Mouse (Mus musculus): ENCODE measurements around the gene Batf2.
A peak's percentile ranks its signal among the peaks of the same experiment; 100 is the strongest.
"Not testable (repeated sequence)": the region's sequence is repeated elsewhere in the genome, so short reads cannot be mapped to it uniquely, and the experiment has no call there.

Batf2 gene

GRCm38 (mm10) chr19:6132171-6132827 is 8.5 kb upstream of the Batf2 start:
- no peak for DNase-seq

DNA sequence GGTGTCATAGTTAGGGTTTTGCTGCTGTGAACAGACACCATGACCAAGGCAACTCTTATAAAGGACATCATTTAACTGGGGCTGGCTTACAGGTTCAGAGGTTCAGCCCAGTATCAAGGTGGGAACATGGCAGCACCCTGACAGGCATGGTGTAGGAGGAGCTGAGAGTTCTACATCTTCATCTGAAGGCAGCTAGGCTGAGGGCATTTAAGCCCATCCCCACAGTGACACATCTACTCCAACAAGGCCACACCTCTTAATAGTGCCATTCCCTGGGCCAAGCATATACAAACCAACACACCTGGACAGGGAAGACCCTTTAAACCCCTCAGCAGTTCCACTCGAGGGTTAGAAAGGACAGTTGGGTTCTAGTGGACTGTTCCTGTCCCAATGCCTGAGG is 7.6 kb upstream of the Batf2 start:
- DNase-seq, result not testable (repeated sequence)

- no peak for DNase-seq
These were observed 4.4 kb upstream of the Batf2 start for GRCm38 (mm10) chr19:6136397-6136796.

DNA sequence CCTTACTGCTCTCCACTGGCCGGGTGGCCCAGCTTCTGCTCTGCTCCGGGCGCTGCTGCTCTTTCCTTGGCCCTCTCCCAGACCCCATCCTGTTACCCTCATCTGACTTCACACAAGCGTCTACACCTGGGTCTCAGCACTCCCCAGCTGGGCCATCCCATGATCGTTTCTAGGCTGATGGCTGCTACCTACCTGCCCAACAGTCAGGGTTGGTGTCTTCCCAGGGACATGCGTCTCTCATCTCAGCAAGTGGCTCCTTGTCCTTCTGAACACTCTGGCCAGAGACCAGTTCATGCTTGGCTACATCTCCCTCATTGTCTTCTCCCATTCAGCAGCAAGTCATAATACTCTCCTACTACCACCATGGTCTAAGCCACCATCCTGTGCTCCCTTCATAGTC is 1.1 kb upstream of the Batf2 start:
- DNase-seq, result no peak

DNA sequence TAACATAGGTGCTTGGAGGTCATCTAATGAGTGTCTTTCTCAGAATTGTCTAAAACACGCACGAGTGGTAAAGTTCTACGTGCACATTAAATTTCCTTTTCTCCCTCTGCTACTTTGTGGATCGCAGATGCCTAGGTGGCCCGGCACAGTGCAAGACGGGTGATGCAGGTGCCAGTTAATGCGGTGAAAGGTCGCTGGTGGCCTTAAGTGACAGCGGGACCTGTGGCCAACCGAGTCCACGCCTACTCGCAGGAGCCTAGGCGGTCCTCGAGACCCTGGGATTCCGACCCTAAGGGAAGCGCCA is 457 bp upstream of the Batf2 start:
- DNase-seq, result no peak

DNA sequence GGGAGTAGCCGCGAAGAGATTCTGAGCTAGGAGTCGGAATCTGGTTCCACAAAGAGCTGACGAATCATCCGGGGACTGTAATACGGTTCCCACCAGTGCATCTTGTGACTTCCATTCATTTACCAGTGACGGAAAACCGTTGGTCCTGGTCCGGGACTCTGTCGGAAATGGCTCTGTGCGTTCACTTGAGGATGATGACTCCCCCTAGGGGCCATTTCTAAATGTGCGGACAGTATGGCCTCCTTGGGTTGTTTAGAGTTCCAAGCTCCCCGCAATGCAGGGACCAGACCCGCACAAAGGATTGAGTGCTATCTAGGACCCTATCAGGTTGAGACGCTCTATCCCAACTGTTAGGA is 589 bp downstream of the Batf2 start, which contains the start of gene Arl2:
TSS of gene Arl2 (minus strand) at position 155 of the 356 bp plus-strand sequence.
- DNase-seq, result peak; percentile 37 to 64

DNA sequence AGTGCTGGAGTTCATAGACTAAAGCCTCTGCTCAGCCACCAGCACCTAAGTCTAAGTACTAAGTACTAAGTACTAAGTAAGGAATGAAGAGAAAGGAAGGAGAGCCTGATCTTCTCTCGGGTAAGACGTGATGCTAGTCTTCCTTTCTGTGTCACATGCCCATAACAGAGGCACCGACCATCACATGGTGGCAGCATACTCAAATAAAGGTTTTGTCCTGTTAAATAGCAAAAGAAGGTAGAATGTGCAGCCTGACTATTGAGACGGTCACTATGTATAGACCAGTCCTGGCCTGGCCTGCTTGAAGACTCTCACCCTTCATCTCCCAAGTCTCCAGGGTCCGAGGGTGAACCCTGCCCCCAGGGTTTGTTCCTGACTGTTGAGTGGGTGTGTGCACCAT is 4.1 kb downstream of the Batf2 start:
- DNase-seq, result no peak

GRCm38 (mm10) chr19:6155174-6155573 is 14.4 kb downstream of the Batf2 start:
- DNase-seq, result no peak

DNA sequence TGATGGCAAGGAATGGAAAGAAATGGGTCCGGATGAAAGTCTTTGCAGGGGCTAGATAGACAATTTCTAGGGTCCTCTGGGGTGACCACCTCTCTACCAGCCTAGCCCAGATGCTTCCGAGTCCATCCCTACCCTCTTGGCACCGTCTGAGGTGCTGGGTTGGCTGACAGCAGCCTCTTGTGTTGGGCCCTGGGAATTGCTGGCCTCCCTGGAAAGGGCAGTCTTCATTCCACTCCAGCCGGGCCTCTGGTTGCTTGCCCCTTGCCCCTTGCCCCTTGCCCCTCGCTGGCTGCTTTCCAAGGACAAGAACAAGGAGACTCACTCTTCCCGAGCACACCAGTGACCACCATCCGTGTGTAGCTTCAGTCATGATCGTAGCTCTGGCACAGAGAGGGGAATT is 15.6 kb downstream of the Batf2 start:
- no peak for DNase-seq

GRCm38 (mm10) chr19:6157220-6157619 is 16.4 kb downstream of the Batf2 start:
- DNase-seq, result no peak

- DNase-seq, result no peak
These were observed 23.2 kb downstream of the Batf2 start for GRCm38 (mm10) chr19:6163872-6164547.

GRCm38 (mm10) chr19:6166750-6167149 is 26.0 kb downstream of the Batf2 start:
- DNase-seq, result no peak

- DNase-seq, result no peak
These were observed 30.4 kb downstream of the Batf2 start for GRCm38 (mm10) chr19:6171215-6171614.

GRCm38 (mm10) chr19:6174771-6175170 is 34.0 kb downstream of the Batf2 start:
- DNase-seq, result no peak

DNA sequence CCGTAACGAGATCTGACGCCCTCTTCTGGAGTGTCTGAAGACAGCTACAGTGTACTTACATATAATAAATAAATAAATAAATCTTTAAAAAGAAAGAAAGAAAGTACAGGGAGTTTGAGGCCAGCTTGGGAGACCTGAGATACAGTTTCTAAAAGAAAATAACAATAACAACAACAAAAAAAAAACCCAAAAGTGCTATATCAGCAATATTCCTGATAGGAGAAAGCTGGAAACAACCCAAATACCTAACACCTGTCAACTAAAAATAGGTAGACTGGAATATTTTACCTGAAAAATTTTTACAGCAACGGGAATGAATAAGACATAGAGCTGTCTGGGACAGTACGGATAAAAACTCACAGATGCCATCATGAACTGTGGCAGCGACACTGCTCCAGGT is 38.0 kb downstream of the Batf2 start:
- DNase-seq, result no peak

DNA sequence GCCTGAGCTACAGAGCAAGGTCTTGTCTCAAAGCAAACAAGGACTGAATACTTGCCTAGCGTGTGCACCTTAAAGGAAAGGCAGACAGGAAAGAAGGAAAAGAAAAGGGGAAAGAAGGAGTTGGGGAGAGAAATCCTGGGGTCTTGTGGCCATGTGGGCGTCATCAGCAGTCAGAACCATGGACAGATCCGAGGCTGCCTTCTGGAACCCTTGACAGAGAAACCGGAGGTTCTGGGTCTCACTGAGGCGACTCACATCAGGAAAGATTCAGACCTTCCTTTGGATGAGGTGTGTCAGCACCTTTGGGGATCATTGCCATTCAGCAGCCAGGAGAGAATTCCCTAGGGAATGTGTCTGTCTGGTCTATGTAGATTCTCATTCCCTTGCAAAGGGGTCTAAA is 40.8 kb downstream of the Batf2 start:
- DNase-seq, result no peak

- DNase-seq, result no peak
These were observed 41.8 kb downstream of the Batf2 start for GRCm38 (mm10) chr19:6182534-6182933.

- DNase-seq, result no peak
These were observed 43.3 kb downstream of the Batf2 start, which contains the start of gene Majin for GRCm38 (mm10) chr19:6184131-6184530. Gene Majin, plus strand, starts transcription at chr19:6184388.

DNA sequence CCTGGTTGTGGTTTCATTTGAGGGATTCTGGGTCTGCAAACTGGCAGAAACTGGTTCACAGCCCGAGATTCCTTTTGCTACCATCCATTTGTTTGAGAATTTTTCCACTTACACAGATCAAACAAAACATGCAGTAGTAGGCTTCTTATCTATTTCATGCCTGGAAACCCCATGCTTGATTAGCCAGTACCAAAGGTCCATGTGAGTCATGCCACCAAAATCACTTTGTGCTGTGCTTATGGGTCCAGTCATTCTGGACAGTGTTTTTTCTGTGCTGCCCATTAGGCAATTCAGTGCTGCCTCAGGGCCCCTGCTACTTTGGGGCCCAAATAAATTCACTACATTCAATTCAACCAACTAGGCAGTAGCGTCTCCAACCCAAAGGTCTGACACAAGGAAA is 63.5 kb downstream of the Batf2 start:
- no peak for DNase-seq

DNA sequence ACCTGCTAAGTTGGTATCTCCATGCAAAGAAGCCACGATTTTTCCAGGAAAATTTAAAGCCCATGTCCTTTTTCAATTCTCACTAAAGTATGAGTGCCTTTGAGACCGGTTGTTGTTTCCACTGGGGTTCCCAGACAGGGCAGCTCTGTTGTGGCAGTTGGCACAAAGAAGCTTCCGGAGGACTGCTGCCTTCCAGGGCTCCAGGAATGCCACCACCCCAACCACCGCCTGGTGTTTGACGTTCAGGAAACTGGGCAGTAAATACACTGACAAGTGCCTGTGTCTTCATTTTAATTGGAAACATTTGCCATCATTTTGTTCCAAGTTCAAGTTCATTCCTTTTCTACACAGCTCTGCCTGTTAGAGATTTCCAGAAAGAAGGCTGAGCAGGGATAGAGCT is 65.9 kb downstream of the Batf2 start:
- no peak for DNase-seq

GRCm38 (mm10) chr19:6216046-6216705 is 75.4 kb downstream of the Batf2 start:
- no peak for DNase-seq

- DNase-seq, result no peak
These were observed 77.8 kb downstream of the Batf2 start for GRCm38 (mm10) chr19:6218606-6219005.

Measured in spleen, adult 18-20 months (tissue).